Mouse (Mus musculus): ENCODE results near the gene Brinp1. TPM values are rescaled to one million over a fixed set of nuclear protein-coding genes. Genes with fewer than 3 reads are reported as not detected.

Brinp1 gene
- total and polyA plus RNA-seq, 2 experiments from 2014 or later = 80.1 to 116 TPM

DNA sequence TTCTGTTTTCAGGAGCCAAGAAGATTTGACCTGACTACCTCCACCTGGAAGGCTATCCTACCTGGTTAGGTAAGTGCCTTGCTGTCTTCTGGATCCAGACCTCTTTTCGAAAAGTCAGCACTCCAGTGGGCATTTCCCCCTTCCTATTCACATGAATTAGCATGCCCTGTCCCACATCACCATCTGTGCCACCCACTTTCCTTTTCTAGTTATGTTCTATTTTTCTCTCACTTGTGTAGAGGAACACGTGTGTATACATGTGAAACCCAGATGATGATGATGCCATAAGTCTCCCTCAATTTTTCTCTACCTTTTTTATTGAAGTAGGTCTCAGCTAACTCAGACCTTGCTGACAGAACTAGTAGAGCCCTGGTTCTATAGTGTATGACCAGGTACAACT, 11.3 kb downstream of the Brinp1 start:
- Histone ChIP-seq H3K4me2 (ENCODE audit: low read depth, low read length, poor library complexity, severe bottlenecking) (no peak overlapping the region), H3K27ac (ENCODE audit: low read depth, low read length) (no peak overlapping the region), H3K4me1 (ENCODE audit: insufficient read depth, low read length) (no peaks in the 10 kb centered on the region), H3K36me3 (ENCODE audit: insufficient read depth, low read length) (0 out of 2 replicates have a peak, but pooled peaks cover 2% of the 10 kb centered on the region), H3K4me3 (ENCODE audit: low read depth, low read length) (no peak overlapping the region), H3K9me3 (ENCODE audit: low read length) (no peaks in the 10 kb centered on the region), H3K27me3 (ENCODE audit: insufficient read depth, low read length) (no peaks in the 10 kb centered on the region), H3K9ac (replicated peaks; ENCODE audit: low read length, poor library complexity, severe bottlenecking) (no peak overlapping the region)
- ATAC-seq (ENCODE audit: low FRiP score) (no peak), DNase-seq (ENCODE audit: low spot score) (no peak)
- no peak for TF ChIP-seq CTCF (IDR thresholded peaks at IDR 0.05)
- 81% methylated on average over 2 of the region's 2 CpGs for WGBS

DNA sequence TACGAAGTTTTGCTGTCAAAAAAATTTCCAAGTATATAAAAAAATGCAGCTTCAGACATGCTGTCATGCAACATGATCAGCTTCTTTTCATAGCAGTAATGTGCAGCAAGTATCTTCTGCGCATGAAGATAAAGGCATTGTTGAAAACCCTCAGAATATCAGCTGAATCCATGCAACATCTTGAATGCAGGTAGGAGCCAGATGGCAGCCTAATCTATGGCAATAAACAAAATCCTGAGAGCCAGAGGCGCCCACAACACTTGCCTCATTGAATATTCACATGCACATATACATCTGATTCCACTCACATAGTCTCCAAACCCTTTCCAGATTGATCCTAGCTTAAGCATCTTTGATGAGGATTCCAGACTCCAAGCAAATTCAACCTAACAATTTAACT, 24.2 kb downstream of the Brinp1 start:
- DNase-seq (ENCODE audit: low spot score) (no peak), ATAC-seq (ENCODE audit: low FRiP score) (no peak)
- Histone ChIP-seq H3K36me3 (ENCODE audit: insufficient read depth, low read length) (no peaks in the 10 kb centered on the region), H3K9ac (replicated peaks; ENCODE audit: low read length, poor library complexity, severe bottlenecking) (no peak overlapping the region), H3K4me1 (ENCODE audit: insufficient read depth, low read length) (no peaks in the 10 kb centered on the region), H3K27ac (ENCODE audit: low read depth, low read length) (no peak overlapping the region), H3K27me3 (ENCODE audit: insufficient read depth, low read length) (no peaks in the 10 kb centered on the region), H3K4me3 (ENCODE audit: low read depth, low read length) (no peak overlapping the region), H3K4me2 (ENCODE audit: low read depth, low read length, poor library complexity, severe bottlenecking) (no peak overlapping the region), H3K9me3 (ENCODE audit: low read length) (no peaks in the 10 kb centered on the region)
- no peak for TF ChIP-seq CTCF (IDR thresholded peaks at IDR 0.05)
- 67% methylated on average over 3 of the region's 3 CpGs for WGBS

DNA sequence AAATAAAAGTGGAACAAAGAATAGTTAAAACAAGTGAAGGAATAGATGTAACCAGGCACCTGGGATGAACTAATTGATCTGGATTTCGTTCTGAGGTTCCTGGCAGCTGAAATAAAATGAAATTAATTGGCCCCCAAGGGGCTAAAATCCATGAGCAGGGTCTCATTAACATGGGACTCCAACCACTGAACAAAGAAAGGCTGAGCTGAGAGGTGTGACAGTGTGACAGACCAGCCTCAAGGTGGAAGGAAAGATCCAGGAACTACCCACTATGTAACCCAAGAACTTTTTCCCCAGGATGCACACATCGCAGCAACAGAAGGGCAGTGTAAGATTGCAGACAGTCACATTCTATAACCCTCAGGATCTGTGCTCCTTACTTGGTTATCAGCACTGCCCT, 28.1 kb downstream of the Brinp1 start:
- no peaks in the 10 kb centered on the region for H3K4me1 ChIP-seq (ENCODE audit: insufficient read depth, low read length)
- H3K9me3 ChIP-seq (ENCODE audit: low read length) = no peaks in the 10 kb centered on the region
- H3K4me2 ChIP-seq (ENCODE audit: low read depth, low read length, poor library complexity, severe bottlenecking) = no peak overlapping the region
- H3K27me3 ChIP-seq (ENCODE audit: insufficient read depth, low read length) = no peaks in the 10 kb centered on the region
- H3K36me3 ChIP-seq (ENCODE audit: insufficient read depth, low read length) = no peaks in the 10 kb centered on the region
- H3K27ac ChIP-seq (ENCODE audit: low read depth, low read length) = no peak overlapping the region
- no peak overlapping the region for H3K4me3 ChIP-seq (ENCODE audit: low read depth, low read length)
- no peak overlapping the region for H3K9ac ChIP-seq (replicated peaks; ENCODE audit: low read length, poor library complexity, severe bottlenecking)
- DNase-seq (ENCODE audit: low spot score) (no peak), ATAC-seq (ENCODE audit: low FRiP score) (no peak)
- 55% methylated on average over 2 of the region's 2 CpGs for WGBS
- TF ChIP-seq CTCF (IDR thresholded peaks at IDR 0.05) = no peak

DNA sequence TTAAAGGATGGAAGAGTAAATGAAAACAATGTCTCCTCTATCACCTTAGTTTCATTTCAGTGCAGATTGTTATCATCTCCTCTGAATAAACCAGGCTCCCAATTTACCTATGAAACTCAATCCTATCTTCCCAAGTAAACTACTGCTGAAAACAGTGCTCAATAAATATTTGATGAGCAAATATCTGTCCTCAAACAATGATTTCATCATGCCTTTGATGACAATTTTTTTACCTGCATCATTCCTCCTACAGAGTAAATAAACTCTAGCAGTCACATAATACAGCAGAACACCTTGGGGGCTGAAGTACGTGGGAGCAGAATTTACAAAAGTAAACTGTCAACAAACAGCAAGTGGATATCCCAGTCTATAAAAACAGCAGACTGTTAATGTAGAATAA, 31.3 kb downstream of the Brinp1 start:
- ATAC-seq (ENCODE audit: low FRiP score) (no peak), DNase-seq (ENCODE audit: low spot score) (no peak)
- 77% methylated on average over 1 of the region's 1 CpGs for WGBS
- Histone ChIP-seq H3K36me3 (ENCODE audit: insufficient read depth, low read length) (no peaks in the 10 kb centered on the region), H3K27me3 (ENCODE audit: insufficient read depth, low read length) (no peaks in the 10 kb centered on the region), H3K4me1 (ENCODE audit: insufficient read depth, low read length) (no peaks in the 10 kb centered on the region), H3K4me2 (ENCODE audit: low read depth, low read length, poor library complexity, severe bottlenecking) (no peak overlapping the region), H3K4me3 (ENCODE audit: low read depth, low read length) (no peak overlapping the region), H3K9ac (replicated peaks; ENCODE audit: low read length, poor library complexity, severe bottlenecking) (no peak overlapping the region), H3K9me3 (ENCODE audit: low read length) (no peaks in the 10 kb centered on the region), H3K27ac (ENCODE audit: low read depth, low read length) (no peak overlapping the region)
- no peak for TF ChIP-seq CTCF (IDR thresholded peaks at IDR 0.05)

DNA sequence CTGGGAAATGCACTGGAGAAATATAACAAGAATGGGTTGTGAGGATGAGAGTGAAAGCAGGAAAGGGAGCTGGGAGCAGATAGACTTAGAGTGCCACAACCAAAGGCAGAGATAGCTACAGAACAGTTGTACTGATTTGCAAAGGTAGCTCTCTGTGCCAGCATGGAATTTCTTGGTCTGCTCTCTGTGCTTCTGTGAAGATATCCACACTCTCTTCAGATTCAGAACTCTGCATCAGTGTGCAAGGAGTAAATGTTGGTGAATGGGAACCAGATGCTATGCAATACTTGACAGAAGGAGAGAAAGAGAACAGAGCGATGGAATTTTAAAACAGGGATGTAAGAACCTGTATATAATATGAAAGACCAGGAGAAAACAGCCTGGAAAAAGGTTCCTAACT, 31.7 kb downstream of the Brinp1 start:
- Histone ChIP-seq H3K4me3 (ENCODE audit: low read depth, low read length) (no peak overlapping the region), H3K9ac (replicated peaks; ENCODE audit: low read length, poor library complexity, severe bottlenecking) (no peak overlapping the region), H3K4me1 (ENCODE audit: insufficient read depth, low read length) (no peaks in the 10 kb centered on the region), H3K4me2 (ENCODE audit: low read depth, low read length, poor library complexity, severe bottlenecking) (no peak overlapping the region), H3K27ac (ENCODE audit: low read depth, low read length) (no peak overlapping the region), H3K27me3 (ENCODE audit: insufficient read depth, low read length) (no peaks in the 10 kb centered on the region), H3K9me3 (ENCODE audit: low read length) (no peaks in the 10 kb centered on the region), H3K36me3 (ENCODE audit: insufficient read depth, low read length) (no peaks in the 10 kb centered on the region)
- WGBS = 100% methylated on average over 1 of the region's 1 CpGs
- DNase-seq (ENCODE audit: low spot score) (no peak), ATAC-seq (ENCODE audit: low FRiP score) (no peak)
- no peak for TF ChIP-seq CTCF (IDR thresholded peaks at IDR 0.05)

DNA sequence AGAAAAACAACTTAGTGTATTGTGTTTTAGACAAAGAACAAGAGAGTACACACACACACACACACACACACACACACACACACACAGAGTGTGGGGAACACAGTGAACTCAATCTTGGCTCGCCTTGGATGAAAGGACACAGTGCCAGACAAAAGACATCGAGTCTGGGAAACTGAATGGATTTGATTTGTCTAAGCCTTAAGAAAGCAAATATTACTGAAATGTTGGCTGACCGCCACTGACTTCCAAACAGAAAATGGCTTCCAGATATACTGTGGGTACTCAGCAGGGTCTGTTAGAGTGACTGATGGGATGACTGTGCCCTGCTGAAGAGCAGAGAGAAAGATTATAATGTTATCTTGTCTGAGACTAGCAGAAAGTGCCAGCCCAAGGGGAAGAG, 34.1 kb downstream of the Brinp1 start:
- Histone ChIP-seq H3K9ac (replicated peaks; ENCODE audit: low read length, poor library complexity, severe bottlenecking) (no peak overlapping the region), H3K4me3 (ENCODE audit: low read depth, low read length) (no peak overlapping the region), H3K27ac (ENCODE audit: low read depth, low read length) (no peak overlapping the region), H3K4me2 (ENCODE audit: low read depth, low read length, poor library complexity, severe bottlenecking) (no peak overlapping the region), H3K36me3 (ENCODE audit: insufficient read depth, low read length) (no peaks in the 10 kb centered on the region), H3K4me1 (ENCODE audit: insufficient read depth, low read length) (no peaks in the 10 kb centered on the region), H3K27me3 (ENCODE audit: insufficient read depth, low read length) (no peaks in the 10 kb centered on the region), H3K9me3 (ENCODE audit: low read length) (no peaks in the 10 kb centered on the region)
- DNase-seq (ENCODE audit: low spot score) (peak; percentile 24), ATAC-seq (ENCODE audit: low FRiP score) (no peak)
- TF ChIP-seq CTCF (IDR thresholded peaks at IDR 0.05) = no peak
- 57% methylated on average over 3 of the region's 3 CpGs for WGBS

All from midbrain, postnatal 0 days (tissue).